Mouse (Mus musculus): ENCODE measurements around the gene Nr1d1. TPM values are rescaled to one million over a fixed set of nuclear protein-coding genes. Genes with fewer than 3 reads are reported as not detected.

Gene Nr1d1
- polyA plus RNA-seq, 1 experiment, result 5.6 TPM

- Histone ChIP-seq H3K36me3 (replicated peaks; ENCODE audit: low read length) (peaks cover 3% of the 10 kb centered on the region), H3K9me3 (no peaks in the 10 kb centered on the region), H3K4me3 (replicated peaks) (peak overlapping the region; percentile 96), H3K4me1 (peaks cover 89% of the 10 kb centered on the region), H3K27me3 (replicated peaks) (no peaks in the 10 kb centered on the region)
- TF ChIP-seq GATA1 (IDR thresholded peaks at IDR 0.05; ENCODE audit: borderline replicate concordance, low read length) (no peak), FLI1 (IDR thresholded peaks at IDR 0.05; ENCODE audit: low read length) (no peak)
Observed at GRCm38 (mm10) chr11:98788550-98789218, 13.6 kb upstream of the Nr1d1 start.

GRCm38 (mm10) chr11:98788139-98788538 lies 13.0 kb upstream of the Nr1d1 start:
- Histone ChIP-seq H3K27me3 (replicated peaks) (no peaks in the 10 kb centered on the region), H3K4me1 (peaks cover 89% of the 10 kb centered on the region), H3K9me3 (no peaks in the 10 kb centered on the region), H3K4me3 (replicated peaks) (peak overlapping the region; percentile 96), H3K36me3 (replicated peaks; ENCODE audit: low read length) (peaks cover 3% of the 10 kb centered on the region)
- TF ChIP-seq GATA1 (IDR thresholded peaks at IDR 0.05; ENCODE audit: borderline replicate concordance, low read length) (no peak), FLI1 (IDR thresholded peaks at IDR 0.05; ENCODE audit: low read length) (no peak)

DNA sequence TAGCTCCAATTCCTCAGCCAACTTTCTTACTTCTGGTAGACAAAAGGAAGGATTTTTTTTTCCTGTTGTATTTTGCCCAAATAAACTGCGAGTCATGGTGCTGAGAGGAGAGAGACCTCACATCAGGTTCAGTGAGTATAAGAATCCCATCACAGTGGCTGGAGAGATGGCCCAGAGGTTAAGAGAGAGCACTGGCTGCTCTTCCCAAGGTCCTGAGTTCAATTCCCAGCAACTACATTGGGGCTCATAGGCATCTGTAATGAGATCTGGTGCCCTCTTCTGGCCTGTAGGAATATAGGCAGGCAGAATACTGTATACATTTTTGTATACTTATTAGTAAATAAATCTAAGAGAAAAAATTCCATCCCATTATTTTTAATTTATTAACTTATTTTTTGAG lies 12.6 kb upstream of the Nr1d1 start:
- Histone ChIP-seq H3K36me3 (replicated peaks; ENCODE audit: low read length) (no peaks in the 10 kb centered on the region), H3K9me3 (no peaks in the 10 kb centered on the region), H3K27me3 (replicated peaks) (no peaks in the 10 kb centered on the region), H3K4me1 (peaks cover 89% of the 10 kb centered on the region), H3K4me3 (replicated peaks) (no peak overlapping the region)
- TF ChIP-seq GATA1 (IDR thresholded peaks at IDR 0.05; ENCODE audit: borderline replicate concordance, low read length) (no peak), FLI1 (IDR thresholded peaks at IDR 0.05; ENCODE audit: low read length) (no peak)

- Histone ChIP-seq H3K27me3 (replicated peaks) (no peaks in the 10 kb centered on the region), H3K4me1 (peaks cover 89% of the 10 kb centered on the region)
Observed at GRCm38 (mm10) chr11:98787229-98787628, 12.1 kb upstream of the Nr1d1 start.

GRCm38 (mm10) chr11:98786359-98787214 lies 11.5 kb upstream of the Nr1d1 start:
- no peaks in the 10 kb centered on the region for H3K9me3 ChIP-seq
- H3K36me3 ChIP-seq (replicated peaks; ENCODE audit: low read length), result no peaks in the 10 kb centered on the region
- peak overlapping the region; percentile 91 for H3K4me3 ChIP-seq (replicated peaks)
- H3K4me1 ChIP-seq, result peaks cover 90% of the 10 kb centered on the region
- TF ChIP-seq FLI1 (IDR thresholded peaks at IDR 0.05; ENCODE audit: low read length) (no peak), GATA1 (IDR thresholded peaks at IDR 0.05; ENCODE audit: borderline replicate concordance, low read length) (no peak)
- no peaks in the 10 kb centered on the region for H3K27me3 ChIP-seq (replicated peaks)

More at GRCm38 (mm10) chr11:98787229-98787628, 12.1 kb upstream of the Nr1d1 start:
- H3K9me3 ChIP-seq, result no peaks in the 10 kb centered on the region
- no peak overlapping the region for H3K4me3 ChIP-seq (replicated peaks)
- H3K36me3 ChIP-seq (replicated peaks; ENCODE audit: low read length), result no peaks in the 10 kb centered on the region
- TF ChIP-seq GATA1 (IDR thresholded peaks at IDR 0.05; ENCODE audit: borderline replicate concordance, low read length) (no peak), FLI1 (IDR thresholded peaks at IDR 0.05; ENCODE audit: low read length) (no peak)

DNA sequence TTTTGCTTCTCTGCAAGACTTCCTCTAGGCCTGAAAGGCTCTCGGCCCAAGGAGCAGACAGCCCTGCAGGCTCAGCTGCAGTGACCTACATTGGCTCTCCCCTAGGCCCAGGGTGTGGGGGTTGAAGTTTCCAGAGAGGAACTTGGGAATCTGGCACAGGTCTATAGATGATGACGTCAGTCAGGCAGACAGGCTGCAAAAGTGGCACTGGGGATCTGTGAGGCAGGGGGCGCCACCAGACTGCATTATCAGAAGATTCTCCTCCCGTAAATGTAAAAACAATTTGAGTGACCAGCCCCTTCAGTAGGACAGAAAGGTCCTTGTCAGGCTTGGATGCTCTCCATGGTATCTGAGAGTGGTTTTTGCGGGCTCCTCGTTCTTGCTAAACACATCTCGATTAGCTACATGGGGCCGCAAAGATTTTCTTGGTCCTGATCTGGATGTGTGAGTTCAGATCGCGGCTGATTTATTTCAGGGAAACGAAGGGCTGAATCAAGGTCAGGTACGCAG lies 10.7 kb upstream of the Nr1d1 start:
- peak overlapping the region; percentile 91 for H3K4me3 ChIP-seq (replicated peaks)
- H3K27me3 ChIP-seq (replicated peaks), result no peaks in the 10 kb centered on the region
- H3K36me3 ChIP-seq (replicated peaks; ENCODE audit: low read length), result no peaks in the 10 kb centered on the region
- TF ChIP-seq GATA1 (IDR thresholded peaks at IDR 0.05; ENCODE audit: borderline replicate concordance, low read length) (no peak), FLI1 (IDR thresholded peaks at IDR 0.05; ENCODE audit: low read length) (no peak)
- H3K9me3 ChIP-seq, result no peaks in the 10 kb centered on the region
- H3K4me1 ChIP-seq, result peaks cover 90% of the 10 kb centered on the region

DNA sequence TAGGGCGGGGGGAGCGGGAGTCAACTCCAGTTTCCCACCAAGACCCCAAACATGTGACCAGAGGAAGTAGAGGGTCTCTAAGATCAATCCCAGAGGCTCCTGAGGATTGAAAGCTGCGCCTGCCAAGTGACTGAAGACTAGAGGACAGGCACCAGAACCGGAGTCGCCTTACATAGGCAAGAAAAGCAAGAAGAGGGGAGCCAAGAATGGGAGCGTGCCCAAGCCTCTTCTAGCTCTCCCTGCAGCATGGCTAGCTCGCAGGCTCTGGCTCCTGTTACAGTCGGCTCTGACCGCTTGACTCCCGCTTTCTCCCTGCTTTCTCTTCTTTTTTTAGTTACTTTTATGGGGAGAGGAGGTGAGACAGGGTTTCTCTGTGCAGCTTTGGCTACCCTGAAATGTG lies 10.1 kb upstream of the Nr1d1 start:
- Histone ChIP-seq H3K4me1 (peaks cover 89% of the 10 kb centered on the region), H3K9me3 (no peaks in the 10 kb centered on the region), H3K27me3 (replicated peaks) (no peaks in the 10 kb centered on the region), H3K36me3 (replicated peaks; ENCODE audit: low read length) (no peaks in the 10 kb centered on the region), H3K4me3 (replicated peaks) (peak overlapping the region; percentile 53)
- TF ChIP-seq FLI1 (IDR thresholded peaks at IDR 0.05; ENCODE audit: low read length) (no peak), GATA1 (IDR thresholded peaks at IDR 0.05; ENCODE audit: borderline replicate concordance, low read length) (no peak)

DNA sequence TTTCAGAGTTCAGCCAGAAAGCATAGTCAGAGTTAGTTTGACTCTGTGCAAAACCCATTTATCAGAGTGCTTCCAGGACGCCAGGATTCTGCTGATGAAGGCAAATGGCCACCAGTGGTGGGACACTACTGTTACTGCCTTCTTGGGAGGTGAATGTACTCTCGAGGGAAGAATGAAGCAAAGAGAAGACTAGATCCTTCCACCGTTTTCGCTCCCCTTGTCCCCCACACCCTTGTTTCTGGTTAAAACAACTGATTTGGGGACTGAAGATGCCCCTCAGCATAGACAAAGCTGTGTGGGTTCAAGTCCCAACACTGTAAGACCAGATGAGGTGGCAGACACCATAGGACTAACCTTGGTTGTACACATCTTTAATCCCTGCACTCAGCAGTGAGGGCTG lies 9.0 kb upstream of the Nr1d1 start:
- Histone ChIP-seq H3K27me3 (replicated peaks) (no peaks in the 10 kb centered on the region), H3K9me3 (no peaks in the 10 kb centered on the region), H3K4me3 (replicated peaks) (peak overlapping the region; percentile 92), H3K36me3 (replicated peaks; ENCODE audit: low read length) (no peaks in the 10 kb centered on the region), H3K4me1 (peaks cover 87% of the 10 kb centered on the region)
- no peak for TF ChIP-seq GATA1 (IDR thresholded peaks at IDR 0.05; ENCODE audit: borderline replicate concordance, low read length)
- TF ChIP-seq FLI1 (IDR thresholded peaks at IDR 0.05; ENCODE audit: low read length), result no peak

- H3K9me3 ChIP-seq, result no peaks in the 10 kb centered on the region
- H3K27me3 ChIP-seq (replicated peaks), result no peaks in the 10 kb centered on the region
- H3K4me3 ChIP-seq (replicated peaks), result peak overlapping the region; percentile 92
- TF ChIP-seq FLI1 (IDR thresholded peaks at IDR 0.05; ENCODE audit: low read length), result no peak
- TF ChIP-seq GATA1 (IDR thresholded peaks at IDR 0.05; ENCODE audit: borderline replicate concordance, low read length), result no peak
- peaks cover 85% of the 10 kb centered on the region for H3K4me1 ChIP-seq
- peaks cover 2% of the 10 kb centered on the region for H3K36me3 ChIP-seq (replicated peaks; ENCODE audit: low read length)
Observed at GRCm38 (mm10) chr11:98783236-98783696, 8.1 kb upstream of the Nr1d1 start.
